Mouse (Mus musculus) embryonic fibroblast, embryonic 13.5 days (primary cell): Measurements from ENCODE around the gene Dock8.

Source experiments
- CTCF ChIP-seq: IDR thresholded peaks from 2 replicates; pipeline ENCODE4 v1.5.1; 2011; ENCODE audit warnings: mild to moderate bottlenecking, control low read depth, low read length, moderate library complexity, borderline replicate concordance; ENCODE audit not compliant: insufficient read depth
- POLR2A ChIP-seq: IDR thresholded peaks from 2 replicates; pipeline ENCODE4 v1.6.1; 2011; ENCODE audit warnings: low read depth, mild to moderate bottlenecking, control low read depth, low read length, moderate library complexity

DNA sequence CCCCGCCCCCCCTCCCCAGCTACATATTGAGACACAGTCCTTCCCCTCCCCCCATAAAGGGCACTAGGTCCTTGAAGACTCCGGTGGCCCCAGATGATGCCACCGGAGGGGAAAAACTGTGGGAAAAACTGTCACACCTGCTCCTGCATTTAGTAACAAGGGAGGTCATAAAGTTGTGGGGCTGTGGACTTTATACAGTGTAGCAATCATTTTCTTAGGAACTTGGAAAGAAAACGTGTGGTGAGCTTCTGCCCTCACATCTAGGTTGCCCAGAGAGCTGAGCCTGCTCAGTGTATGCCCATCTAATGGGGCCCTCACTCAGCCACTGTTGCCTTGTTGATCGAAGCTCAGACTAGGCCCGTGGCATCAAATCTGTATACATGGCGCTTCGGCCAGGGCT is 246.7 kb downstream of the Dock8 start:
- TF ChIP-seq POLR2A (no peak), CTCF (no peak)
